Mouse (Mus musculus) embryonic facial prominence, embryonic 13.5 days (tissue): ENCODE measurements around the gene Nek7. TPM values are rescaled to one million over a fixed set of nuclear protein-coding genes. Genes with fewer than 3 reads are reported as not detected.
A peak's percentile ranks its signal among the peaks of the same experiment; 100 is the strongest.

ENCODE experiments used
- ATAC-seq: fragments of 200-750 bp; cut with Nextera tagmentation; 2 replicates; pipeline ENCODE4 v1.8.0; 2017; ENCODE audit warnings: low read depth; ENCODE audit not compliant: insufficient number of reproducible peaks, insufficient read depth, low FRiP score, low TSS enrichment
- H3K27ac ChIP-seq: fragments of 300-500 bp; sonication (generic); 2 replicates; pipeline ENCODE4 v1.5.1; 2015; ENCODE audit warnings: moderate library complexity, mild to moderate bottlenecking, inconsistent platforms
- H3K27me3 ChIP-seq: fragments of 300-500 bp; sonication (generic); 2 replicates; pipeline ENCODE4 v1.6.1; 2015; ENCODE audit warnings: mild to moderate bottlenecking, inconsistent platforms
- H3K36me3 ChIP-seq: fragments of 300-500 bp; sonication (generic); 2 replicates; pipeline ENCODE4 v1.6.1; 2015; ENCODE audit warnings: mild to moderate bottlenecking, inconsistent platforms
- H3K4me1 ChIP-seq: fragments of 300-500 bp; sonication (generic); 2 replicates; pipeline ENCODE4 v1.6.1; 2015; ENCODE audit warnings: inconsistent platforms
- H3K4me2 ChIP-seq: fragments of 300-500 bp; sonication (generic); 2 replicates; pipeline ENCODE4 v1.6.1; 2015; ENCODE audit warnings: moderate library complexity, mild to moderate bottlenecking, inconsistent platforms
- H3K4me3 ChIP-seq: fragments of 300-500 bp; sonication (generic); 2 replicates; pipeline ENCODE4 v1.5.1; 2015; ENCODE audit warnings: mild to moderate bottlenecking, inconsistent platforms
- H3K9ac ChIP-seq: fragments of 300-500 bp; sonication (generic); 2 replicates; pipeline ENCODE4 v1.6.1; 2015; ENCODE audit warnings: mild to moderate bottlenecking, inconsistent platforms
- H3K9me3 ChIP-seq: fragments of 300-500 bp; sonication (generic); 2 replicates; pipeline ENCODE4 v1.6.1; 2016; ENCODE audit warnings: inconsistent platforms
- WGBS: fragments of 180-500 bp; shearing (Covaris S2); methylation state at CpG from one replicate; pipeline ENCODE4 v1.1.7; 2015; ENCODE audit warnings: mixed read lengths; 5-methylcytosine and 5-hydroxymethylcytosine counted together
- polyA plus RNA-seq: library from polyadenylated mRNA; unstranded; fragments of >200 nt; fragmentation: Nextera tagmentation; extraction: Ambion mirVana; gene quantifications from 2 replicates; pipeline ENCODE4 v1.2.1, GENCODE M21; 2015

The Nek7 gene
- polyA plus RNA-seq, 1 experiment from 2014 or later, result 31.1 TPM

DNA sequence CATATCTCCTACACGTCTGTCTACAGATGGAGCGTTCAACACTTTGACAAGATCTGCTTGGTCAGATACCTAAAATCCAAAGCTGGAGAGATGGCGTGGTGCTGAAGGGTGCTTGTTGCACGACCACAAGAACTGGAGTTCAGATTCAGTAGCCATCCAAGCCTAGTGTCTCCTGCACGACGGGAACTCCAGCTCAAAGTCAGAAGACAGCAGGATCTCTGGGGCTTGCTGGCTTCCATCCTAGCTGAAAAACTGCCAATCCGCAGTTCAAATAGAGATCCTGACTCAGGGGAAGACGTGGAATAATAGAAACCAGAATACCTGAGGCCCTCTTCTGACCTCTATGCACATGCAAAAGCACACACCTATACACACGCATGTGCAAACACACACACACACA lies 52.0 kb downstream of the Nek7 start:
- Histone ChIP-seq H3K27me3 (no peaks in the 10 kb centered on the region), H3K9me3 (no peaks in the 10 kb centered on the region), H3K9ac (no peak overlapping the region), H3K36me3 (no peaks in the 10 kb centered on the region), H3K4me1 (peaks cover 7% of the 10 kb centered on the region; the same call in 1 of the 2 replicates), H3K4me2 (no peak overlapping the region), H3K27ac (no peak overlapping the region), H3K4me3 (no peak overlapping the region)
- ATAC-seq, result no peak
- WGBS, result 89% methylated on average over 9 of the region's 9 CpGs

DNA sequence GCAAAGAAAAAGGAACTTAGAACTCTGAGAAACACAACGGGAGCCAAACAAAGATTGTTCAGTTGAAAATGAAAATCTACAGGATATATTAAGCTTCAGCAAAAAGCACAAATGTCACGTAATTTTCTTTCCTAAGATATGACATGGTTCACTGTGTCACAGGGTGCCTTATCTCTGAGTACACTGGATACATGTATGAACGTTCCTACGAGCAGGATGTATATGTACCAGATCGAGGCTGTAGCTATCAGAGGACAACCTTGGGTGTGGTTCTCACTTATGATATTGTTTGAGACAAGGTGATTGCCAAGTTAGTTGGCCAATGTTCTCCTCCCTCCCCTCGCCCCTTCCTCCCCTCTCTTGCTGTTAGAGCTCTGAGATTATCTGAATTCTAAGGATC lies 55.3 kb downstream of the Nek7 start:
- ATAC-seq, result no peak
- H3K4me2 ChIP-seq, result no peak overlapping the region
- H3K36me3 ChIP-seq, result peaks cover 6% of the 10 kb centered on the region; the same call in 1 of the 2 replicates
- no peak overlapping the region for H3K9ac ChIP-seq
- H3K27ac ChIP-seq, result no peak overlapping the region
- no peaks in the 10 kb centered on the region for H3K27me3 ChIP-seq
- WGBS, result 89% methylated on average over 6 of the region's 6 CpGs
- H3K9me3 ChIP-seq, result no peaks in the 10 kb centered on the region
- H3K4me3 ChIP-seq, result no peak overlapping the region
- no peaks in the 10 kb centered on the region for H3K4me1 ChIP-seq

DNA sequence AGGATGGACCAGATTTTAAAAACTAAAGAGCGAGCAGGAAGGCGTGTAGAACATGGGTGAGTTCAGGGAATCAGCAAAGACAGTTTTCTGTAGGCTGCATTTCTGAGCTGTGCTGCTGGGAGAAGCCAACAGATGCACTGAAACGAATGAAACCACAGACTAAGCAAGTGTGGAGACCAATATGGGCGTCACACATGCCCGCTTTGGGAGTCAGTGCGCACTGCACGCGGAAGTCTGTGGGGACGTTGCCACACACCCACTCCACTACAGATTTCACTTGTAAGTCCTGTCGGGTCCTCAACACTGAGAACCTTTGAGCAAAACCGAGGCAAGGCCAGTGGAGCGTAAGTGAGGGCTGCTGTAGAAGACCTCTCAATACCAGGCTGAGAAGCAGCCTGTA lies 59.2 kb downstream of the Nek7 start:
- Histone ChIP-seq H3K27ac (no peak overlapping the region), H3K4me1 (no peaks in the 10 kb centered on the region), H3K36me3 (peaks cover 6% of the 10 kb centered on the region; the same call in 1 of the 2 replicates), H3K4me3 (no peak overlapping the region), H3K9me3 (no peaks in the 10 kb centered on the region), H3K4me2 (no peak overlapping the region), H3K27me3 (no peaks in the 10 kb centered on the region), H3K9ac (no peak overlapping the region)
- ATAC-seq, result no peak
- WGBS, result 95% methylated on average over 12 of the region's 12 CpGs

DNA sequence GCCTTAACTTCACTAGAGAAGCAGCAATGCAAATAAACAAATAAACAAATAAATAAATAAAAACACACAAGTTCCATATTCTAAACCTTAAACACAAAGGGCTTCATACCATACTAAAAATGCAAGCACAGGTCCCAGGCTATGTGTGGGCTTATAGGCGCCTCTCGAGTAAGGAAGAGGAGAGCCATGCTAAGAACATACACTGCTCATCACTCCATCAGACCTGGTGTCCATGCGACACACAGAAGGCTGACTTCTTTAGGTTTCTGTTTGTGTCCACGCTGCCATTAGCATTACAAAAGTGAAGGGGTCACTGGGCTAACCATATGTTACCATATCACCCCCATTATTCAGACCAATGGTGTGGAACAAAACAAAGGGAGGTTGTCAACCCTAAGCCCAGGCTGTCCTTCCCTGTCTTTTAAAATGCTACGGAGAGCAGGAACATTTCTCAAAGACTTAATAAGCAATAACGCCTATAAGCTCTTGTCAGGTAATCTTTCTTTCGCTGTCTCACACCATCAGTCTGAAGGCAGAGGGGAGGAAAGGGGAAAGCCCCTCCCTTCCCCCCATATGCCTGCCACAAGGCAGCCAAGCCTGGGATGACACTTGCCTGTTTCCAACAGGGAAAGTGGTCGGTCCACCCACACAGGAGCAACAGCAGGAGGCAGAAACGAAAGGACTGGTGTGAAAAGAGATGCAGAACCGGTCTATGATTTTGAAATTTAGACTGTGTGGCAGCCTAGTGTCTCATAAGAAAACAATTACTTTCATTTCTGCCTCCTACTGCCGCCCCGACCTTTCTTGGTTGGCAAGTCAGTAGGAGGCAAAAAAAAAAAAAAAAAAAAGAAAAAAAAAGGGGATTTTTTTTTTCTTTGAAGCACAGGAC lies 60.5 kb downstream of the Nek7 start:
- Histone ChIP-seq H3K36me3 (peaks cover 6% of the 10 kb centered on the region; the same call in 1 of the 2 replicates), H3K4me2 (no peak overlapping the region), H3K4me1 (no peaks in the 10 kb centered on the region), H3K9ac (no peak overlapping the region), H3K27me3 (no peaks in the 10 kb centered on the region), H3K4me3 (no peak overlapping the region), H3K9me3 (no peaks in the 10 kb centered on the region), H3K27ac (no peak overlapping the region)
- ATAC-seq, result no peak
- 64% methylated on average over 12 of the region's 12 CpGs for WGBS

DNA sequence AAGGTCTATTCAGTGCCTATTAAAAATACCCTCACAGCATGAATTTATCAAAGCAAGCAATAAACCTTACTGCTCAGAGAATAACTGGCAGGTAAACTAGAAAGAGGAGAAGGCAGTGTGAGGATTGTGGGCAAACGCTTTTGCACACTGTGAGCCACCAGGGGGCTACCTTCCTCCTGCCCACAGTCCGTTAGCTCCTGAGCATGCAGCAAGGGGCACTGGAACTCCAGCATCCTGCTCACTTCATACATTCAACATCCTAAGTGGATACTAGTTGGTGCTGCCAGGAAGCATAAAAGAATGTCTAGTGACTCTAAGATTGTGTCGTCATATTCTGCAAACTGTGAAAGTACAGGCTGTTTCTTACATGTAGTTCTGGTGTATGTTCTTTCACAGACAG lies 61.6 kb downstream of the Nek7 start:
- no peak overlapping the region for H3K4me3 ChIP-seq
- 69% methylated on average over 3 of the region's 3 CpGs for WGBS
- no peak for ATAC-seq
- H3K36me3 ChIP-seq, result peaks cover 6% of the 10 kb centered on the region; the same call in 1 of the 2 replicates
- no peak overlapping the region for H3K27ac ChIP-seq
- H3K9me3 ChIP-seq, result no peaks in the 10 kb centered on the region
- no peaks in the 10 kb centered on the region for H3K4me1 ChIP-seq
- no peak overlapping the region for H3K4me2 ChIP-seq
- H3K9ac ChIP-seq, result no peak overlapping the region
- H3K27me3 ChIP-seq, result no peaks in the 10 kb centered on the region

DNA sequence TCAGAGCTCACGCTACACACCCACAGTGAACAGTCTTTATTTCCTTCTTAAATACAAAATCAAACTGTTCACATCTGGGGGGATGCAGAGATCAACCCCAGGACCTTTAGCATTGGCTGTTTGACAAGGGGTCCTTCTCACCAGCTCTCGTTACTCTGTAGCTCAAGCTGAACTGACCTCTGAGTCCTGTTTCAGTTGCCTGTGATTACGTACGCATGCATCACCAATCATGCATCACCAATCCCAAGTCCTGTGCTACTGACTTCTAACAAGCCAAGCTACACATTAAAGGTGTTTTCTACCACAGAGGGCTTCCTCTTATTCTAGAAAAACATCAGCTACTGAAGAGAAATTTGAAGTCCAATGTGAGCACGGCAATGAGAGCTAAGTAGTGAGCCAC lies 65.0 kb downstream of the Nek7 start:
- Histone ChIP-seq H3K27me3 (no peaks in the 10 kb centered on the region), H3K4me2 (no peak overlapping the region), H3K9ac (no peak overlapping the region), H3K4me1 (peaks cover 5% of the 10 kb centered on the region), H3K9me3 (no peaks in the 10 kb centered on the region), H3K36me3 (no peaks in the 10 kb centered on the region), H3K27ac (no peak overlapping the region), H3K4me3 (no peak overlapping the region)
- ATAC-seq, result no peak
- 92% methylated on average over 5 of the region's 5 CpGs for WGBS

DNA sequence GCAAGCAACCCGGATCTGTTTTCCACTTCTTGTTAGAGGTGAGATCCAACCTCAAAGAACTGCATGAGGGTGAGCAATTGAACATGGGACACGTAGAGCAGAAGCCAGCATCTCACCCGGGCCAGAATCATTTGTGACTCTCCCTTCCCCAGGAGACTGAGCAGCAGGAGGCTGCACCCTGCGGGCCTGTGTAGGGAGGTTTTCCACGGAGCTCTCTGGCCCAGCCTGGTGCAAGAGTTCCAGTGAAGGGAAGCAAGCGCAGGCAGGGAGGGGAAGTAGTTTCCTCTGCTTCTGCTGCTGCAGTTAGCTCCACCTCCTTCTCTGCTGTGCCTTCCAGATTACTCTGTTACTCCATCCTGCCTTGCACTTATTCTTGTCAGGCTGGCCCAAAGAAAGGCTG lies 69.8 kb downstream of the Nek7 start:
- no peak overlapping the region for H3K27ac ChIP-seq
- no peaks in the 10 kb centered on the region for H3K9me3 ChIP-seq
- no peaks in the 10 kb centered on the region for H3K27me3 ChIP-seq
- ATAC-seq, result no peak
- WGBS, result 50% methylated on average over 6 of the region's 6 CpGs
- H3K9ac ChIP-seq, result no peak overlapping the region
- peaks cover 5% of the 10 kb centered on the region for H3K4me1 ChIP-seq
- H3K4me3 ChIP-seq, result no peak overlapping the region
- H3K36me3 ChIP-seq, result no peaks in the 10 kb centered on the region
- no peak overlapping the region for H3K4me2 ChIP-seq

DNA sequence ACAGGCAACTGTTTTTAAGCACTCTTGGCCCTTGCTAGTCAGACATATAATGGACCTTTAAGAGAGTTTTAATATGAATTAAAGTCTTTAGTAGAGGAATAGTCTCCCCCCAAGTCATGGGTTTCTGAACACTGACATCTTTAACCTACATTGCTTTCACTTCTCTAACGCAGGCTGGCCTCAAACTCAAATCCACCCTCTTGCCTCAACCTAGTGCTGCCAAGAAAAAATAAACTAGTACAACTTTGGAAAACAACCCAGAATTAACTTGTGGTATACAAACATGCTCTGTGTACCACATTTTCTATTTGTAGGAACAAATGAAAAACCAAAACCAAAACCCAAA lies 77.8 kb downstream of the Nek7 start:
- Histone ChIP-seq H3K4me3 (no peak overlapping the region), H3K27me3 (no peaks in the 10 kb centered on the region), H3K4me2 (no peak overlapping the region), H3K9ac (no peak overlapping the region), H3K36me3 (no peaks in the 10 kb centered on the region), H3K4me1 (peaks cover 12% of the 10 kb centered on the region), H3K27ac (0 out of 2 replicates have a peak overlapping the region, but pooled peaks have one; percentile 39), H3K9me3 (no peaks in the 10 kb centered on the region)
- WGBS, result 69% methylated on average over 1 of the region's 1 CpGs
- ATAC-seq, result no peak

DNA sequence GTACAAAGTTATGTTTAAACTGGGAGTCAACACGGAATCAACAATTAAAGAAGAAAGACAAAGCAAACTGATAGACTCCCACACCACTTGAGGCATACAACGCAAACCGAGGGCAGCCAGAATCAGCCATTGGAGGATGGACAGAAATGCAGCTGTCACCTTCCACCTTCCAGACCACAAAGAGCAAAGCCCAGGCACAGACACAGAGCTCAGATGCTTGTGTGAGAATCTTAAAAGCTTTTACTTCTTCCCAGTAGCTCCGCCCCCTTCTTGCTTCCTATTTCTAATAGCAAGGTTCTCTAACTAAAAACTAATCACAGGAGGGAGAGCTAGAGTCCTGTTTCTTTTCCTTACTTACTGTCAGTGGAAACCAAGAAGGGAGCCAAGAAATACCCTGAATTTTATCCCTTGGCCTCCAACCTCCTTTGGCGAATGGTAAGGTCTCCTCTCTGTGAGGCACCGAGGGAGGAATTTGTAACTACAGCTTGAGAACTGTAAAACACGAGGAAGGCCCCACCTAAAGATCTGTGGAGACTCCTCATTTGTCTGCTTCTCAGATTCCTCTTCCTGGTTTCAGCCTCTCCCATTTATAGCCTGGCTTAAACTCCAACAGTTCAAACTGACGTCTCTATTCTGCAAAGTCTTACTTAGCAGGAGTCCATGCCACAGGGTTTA lies 78.3 kb downstream of the Nek7 start:
- Histone ChIP-seq H3K27ac (peak overlapping the region; percentile 39), H3K9ac (no peak overlapping the region), H3K9me3 (no peaks in the 10 kb centered on the region), H3K4me1 (peaks cover 12% of the 10 kb centered on the region), H3K4me3 (no peak overlapping the region), H3K4me2 (no peak overlapping the region), H3K27me3 (no peaks in the 10 kb centered on the region), H3K36me3 (no peaks in the 10 kb centered on the region)
- 68% methylated on average over 8 of the region's 8 CpGs for WGBS
- ATAC-seq, result no peak

DNA sequence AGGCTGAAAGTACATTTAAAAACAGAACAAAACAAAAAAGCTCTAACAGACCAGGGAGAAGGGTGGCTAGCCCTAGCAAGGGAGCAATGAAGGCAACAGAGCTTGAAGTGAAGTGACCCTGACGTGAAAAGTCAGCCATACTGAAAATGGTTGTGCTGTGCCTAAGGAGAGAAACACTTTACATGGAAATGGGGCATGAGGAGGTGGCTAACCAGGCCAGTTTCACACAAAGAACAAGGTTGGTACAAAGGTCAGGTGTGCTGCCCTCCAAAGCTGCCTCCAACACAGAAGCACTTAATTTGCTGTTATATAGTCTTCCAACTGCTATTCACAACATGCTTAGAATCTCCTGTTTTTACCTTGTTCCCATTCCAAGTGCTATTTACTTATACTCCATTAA lies 80.2 kb downstream of the Nek7 start:
- Histone ChIP-seq H3K4me1 (peaks cover 12% of the 10 kb centered on the region), H3K4me2 (no peak overlapping the region), H3K9ac (no peak overlapping the region), H3K9me3 (no peaks in the 10 kb centered on the region), H3K4me3 (no peak overlapping the region), H3K27me3 (no peaks in the 10 kb centered on the region), H3K36me3 (no peaks in the 10 kb centered on the region), H3K27ac (no peak overlapping the region)
- no peak for ATAC-seq
- 90% methylated on average over 1 of the region's 1 CpGs for WGBS

DNA sequence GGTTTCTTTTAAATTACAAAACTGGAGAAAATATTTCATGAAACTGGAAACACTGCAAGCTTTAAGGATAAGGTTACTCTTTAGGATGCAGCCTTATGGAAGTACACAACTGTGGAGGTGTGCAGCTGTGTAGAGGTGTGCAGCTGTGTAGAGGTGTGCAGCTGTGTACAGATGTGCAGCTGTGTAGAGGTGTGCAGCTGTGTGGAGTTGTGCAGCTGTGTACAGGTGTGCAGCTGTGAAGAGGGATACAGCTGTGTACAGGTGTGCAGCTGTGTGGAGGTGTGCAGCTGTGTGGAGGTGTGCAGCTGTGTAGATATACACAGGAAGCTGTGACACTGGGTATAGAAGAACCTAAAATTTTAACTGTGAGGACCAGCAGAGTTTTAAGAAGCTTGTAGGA lies 81.7 kb downstream of the Nek7 start:
- Histone ChIP-seq H3K4me2 (no peak overlapping the region), H3K4me1 (peaks cover 12% of the 10 kb centered on the region), H3K9me3 (no peaks in the 10 kb centered on the region), H3K27ac (no peak overlapping the region), H3K27me3 (no peaks in the 10 kb centered on the region), H3K4me3 (no peak overlapping the region), H3K36me3 (no peaks in the 10 kb centered on the region), H3K9ac (no peak overlapping the region)
- ATAC-seq, result no peak
